Comparison of ENCODE assay signal across 8 mouse cellular contexts in genomic region chr14:118705465-118705807, GRCm38 (mm10). TPM values are rescaled to one million over a fixed set of nuclear protein-coding genes. Genes with fewer than 3 reads are reported as not detected.
DNase-seq lines count a peak whose midpoint lies in the region; ATAC-seq and TF ChIP-seq lines count a peak whose summit lies in the region.

No protein-coding gene starts in this region.

- H3K27me3 ChIP-seq in megakaryocyte, embryonic 14.5 days (replicated peaks): no peaks in the 10 kb centered on the region
- H3K27me3 ChIP-seq in hindbrain, postnatal 0 days (ENCODE audit: insufficient read depth, low read length): no peaks in the 10 kb centered on the region
- peaks cover 8% of the 10 kb centered on the region; the same call in 1 of the 2 replicates for H3K27me3 ChIP-seq in midbrain, postnatal 0 days (ENCODE audit: insufficient read depth, low read length)

- H3K9ac ChIP-seq in hindbrain, postnatal 0 days (replicated peaks; ENCODE audit: low read length): peak overlapping the region; percentile 57
- peak overlapping the region; percentile 62 for H3K9ac ChIP-seq in midbrain, postnatal 0 days (replicated peaks; ENCODE audit: low read length, poor library complexity, severe bottlenecking)

- no peak overlapping the region for H3K27ac ChIP-seq in hindbrain, postnatal 0 days
- H3K27ac ChIP-seq in midbrain, postnatal 0 days (ENCODE audit: low read depth, low read length): 0 out of 2 replicates have a peak overlapping the region, but pooled peaks have one; percentile 32

- H3K36me3 ChIP-seq in megakaryocyte, embryonic 14.5 days (replicated peaks; ENCODE audit: low read length): peaks cover 12% of the 10 kb centered on the region
- H3K36me3 ChIP-seq in hindbrain, postnatal 0 days (ENCODE audit: insufficient read depth, low read length): no peaks in the 10 kb centered on the region
- H3K36me3 ChIP-seq in midbrain, postnatal 0 days (ENCODE audit: insufficient read depth, low read length): no peaks in the 10 kb centered on the region

- H3K9me3 ChIP-seq in megakaryocyte, embryonic 14.5 days: no peaks in the 10 kb centered on the region
- no peaks in the 10 kb centered on the region for H3K9me3 ChIP-seq in hindbrain, postnatal 0 days (ENCODE audit: low read length)
- no peaks in the 10 kb centered on the region for H3K9me3 ChIP-seq in midbrain, postnatal 0 days (ENCODE audit: low read length)

- WGBS in hindbrain, postnatal 0 days: 2% methylated on average over 10 of the region's 10 CpGs
- 2% methylated on average over 10 of the region's 10 CpGs for WGBS in midbrain, postnatal 0 days

- peaks cover 73% of the 10 kb centered on the region for H3K4me1 ChIP-seq in megakaryocyte, embryonic 14.5 days
- H3K4me1 ChIP-seq in hindbrain, postnatal 0 days (ENCODE audit: insufficient read depth, low read length): 0 out of 2 replicates have a peak, but pooled peaks cover 6% of the 10 kb centered on the region
- H3K4me1 ChIP-seq in midbrain, postnatal 0 days (ENCODE audit: insufficient read depth, low read length): peaks cover 3% of the 10 kb centered on the region; the same call in 1 of the 2 replicates

- H3K4me2 ChIP-seq in hindbrain, postnatal 0 days (ENCODE audit: low read depth, low read length): peak overlapping the region; percentile 98
- peak overlapping the region; percentile 98 for H3K4me2 ChIP-seq in midbrain, postnatal 0 days (ENCODE audit: low read depth, low read length, poor library complexity, severe bottlenecking)

- peak overlapping the region; percentile 100 for H3K4me3 ChIP-seq in megakaryocyte, embryonic 14.5 days (replicated peaks)
- H3K4me3 ChIP-seq in hindbrain, postnatal 0 days (ENCODE audit: low read length): peak overlapping the region; percentile 66
- peak overlapping the region; percentile 68 for H3K4me3 ChIP-seq in midbrain, postnatal 0 days (ENCODE audit: low read depth, low read length)

- no peak for ATAC-seq in megakaryocyte, adult 5-6 weeks (ENCODE audit: poor library complexity, severe bottlenecking)
- no peak for ATAC-seq in hindbrain, postnatal 0 days
- ATAC-seq in midbrain, postnatal 0 days (ENCODE audit: low FRiP score): no peak

- DNase-seq in cerebellum, adult 11-12 months: peak; percentile 57
- no peak for DNase-seq in cerebellum, postnatal 25 days
- DNase-seq in hindbrain, postnatal 0 days (ENCODE audit: low spot score): no peak
- no peak for DNase-seq in midbrain, postnatal 0 days (ENCODE audit: low spot score)
- DNase-seq in urinary bladder, postnatal 14 days (ENCODE audit: low spot score): no peak
- DNase-seq in layer of hippocampus, postnatal 10 days (ENCODE audit: low spot score in 2 of 2): no peak

- TF ChIP-seq CTCF in hindbrain, postnatal 0 days (IDR thresholded peaks at IDR 0.05; ENCODE audit: low read depth): no peak
- TF ChIP-seq CTCF in midbrain, postnatal 0 days (IDR thresholded peaks at IDR 0.05): no peak

RNA-seq across cellular contexts. Expression of gene Abcc4, which starts 0.6 kb away (rescaled TPM):
- polyA plus RNA-seq in megakaryocyte, embryonic 14.5 days (2012; ENCODE audit: insufficient read depth, low replicate concordance): 1.7 and 1.8 TPM in 2 replicates
- 29.8 and 32.4 TPM in 2 replicates for total RNA-seq in megakaryocyte, adult 5-6 weeks (2015)
- 24.6 and 28.5 TPM in 2 replicates for total RNA-seq in megakaryocyte, adult 5-6 weeks (2017)
- 4.3 and 4.8 TPM in 2 replicates for total RNA-seq in hindbrain, postnatal 0 days (2014; rRNA removed)
- 2.1 and 2.3 TPM in 2 replicates for polyA plus RNA-seq in hindbrain, postnatal 0 days (2015; fragmentation: Nextera tagmentation; extraction: Ambion mirVana)
- 3.5 and 3.6 TPM in 2 replicates for total RNA-seq in midbrain, postnatal 0 days (2014; rRNA removed)
- 2.2 and 2.4 TPM in 2 replicates for polyA plus RNA-seq in midbrain, postnatal 0 days (2015; fragmentation: Nextera tagmentation; extraction: Ambion mirVana)
- 1 to 10 TPM; 7.4 to 7.7 TPM for total RNA-seq in layer of hippocampus, postnatal 10 days (2021)
